Mouse (Mus musculus) stomach, postnatal 0 days (tissue): ENCODE data around the gene Foxp1.

ENCODE experiments used
- CTCF ChIP-seq: IDR thresholded peaks from 2 replicates; pipeline ENCODE4 v1.5.1; 2016; ENCODE audit warnings: antibody characterized with exemption, low read depth, mild to moderate bottlenecking, moderate library complexity
- EP300 ChIP-seq: optimal IDR thresholded peaks from 2 replicates; pipeline ENCODE3; 2016; ENCODE audit warnings: antibody characterized with exemption

- TF ChIP-seq CTCF (no peak), EP300 (no peak)
These were observed 212.0 kb downstream of the Foxp1 start for GRCm38 (mm10) chr6:99310529-99310928.
